Mouse (Mus musculus) forebrain, embryonic 15.5 days (tissue): Measurements from ENCODE around the gene Kdm1a. TPM values are rescaled to one million over a fixed set of nuclear protein-coding genes. Genes with fewer than 3 reads are reported as not detected.

Experiments
- ATAC-seq: fragments of 200-750 bp; cut with Nextera tagmentation; replicated peaks from 2 replicates; pipeline ENCODE4 v1.8.0; 2017; ENCODE audit warnings: mild to moderate bottlenecking, moderate TSS enrichment, moderate library complexity
- H3K27ac ChIP-seq: fragments of 300-500 bp; sonication (generic); replicated peaks from 2 replicates; pipeline ENCODE4 v1.5.1; 2015; ENCODE audit warnings: mild to moderate bottlenecking, inconsistent platforms
- H3K27me3 ChIP-seq: fragments of 300-500 bp; sonication (generic); 2 replicates; pipeline ENCODE4 v1.6.1; 2015; ENCODE audit warnings: inconsistent platforms
- H3K36me3 ChIP-seq: fragments of 300-500 bp; sonication (generic); 2 replicates; pipeline ENCODE4 v1.6.1; 2015; ENCODE audit warnings: mild to moderate bottlenecking, inconsistent platforms
- H3K4me1 ChIP-seq: fragments of 300-500 bp; sonication (generic); 2 replicates; pipeline ENCODE4 v1.6.1; 2015; ENCODE audit warnings: inconsistent platforms
- H3K4me2 ChIP-seq: fragments of 300-500 bp; sonication (generic); replicated peaks from 2 replicates; pipeline ENCODE4 v1.6.1; 2015; ENCODE audit warnings: mild to moderate bottlenecking, inconsistent platforms
- H3K4me3 ChIP-seq: fragments of 300-500 bp; sonication (generic); 2 replicates; pipeline ENCODE4 v1.5.1; 2015; ENCODE audit warnings: mild to moderate bottlenecking, inconsistent platforms
- H3K9ac ChIP-seq: fragments of 300-500 bp; sonication (generic); replicated peaks from 2 replicates; pipeline ENCODE4 v1.6.1; 2015; ENCODE audit warnings: mild to moderate bottlenecking, inconsistent platforms
- H3K9me3 ChIP-seq: fragments of 300-500 bp; sonication (generic); 2 replicates; pipeline ENCODE4 v1.6.1; 2016; ENCODE audit warnings: inconsistent platforms
- WGBS: fragments of 180-500 bp; shearing (Covaris S2); methylation state at CpG from one replicate; pipeline ENCODE4 v1.1.7; 2015; ENCODE audit warnings: mixed read lengths; 5-methylcytosine and 5-hydroxymethylcytosine counted together
- microRNA-seq: library from miRNA; unstranded; fragments of <30 nt; microRNA quantifications from one replicate; pipeline ENCODE4, GENCODE M21; 2016
- polyA plus RNA-seq: library from polyadenylated mRNA; unstranded; fragments of >200 nt; fragmentation: Nextera tagmentation; extraction: Ambion mirVana; gene quantifications from 2 replicates; pipeline ENCODE4 v1.2.1, GENCODE M21; 2015

The Kdm1a gene
- polyA plus RNA-seq, 1 experiment from 2014 or later, result 108 TPM

GRCm38 (mm10) chr4:136512905-136513304 lies 89.6 kb downstream of the Kdm1a start:
- no peaks in the 10 kb centered on the region for H3K27me3 ChIP-seq
- H3K4me3 ChIP-seq, result no peak overlapping the region
- H3K27ac ChIP-seq, result no peak overlapping the region
- H3K36me3 ChIP-seq, result no peaks in the 10 kb centered on the region
- no peak for ATAC-seq
- H3K4me2 ChIP-seq, result no peak overlapping the region
- 0 out of 2 replicates have a peak, but pooled peaks cover 3% of the 10 kb centered on the region for H3K4me1 ChIP-seq
- H3K9ac ChIP-seq, result no peak overlapping the region
- H3K9me3 ChIP-seq, result no peaks in the 10 kb centered on the region

- ATAC-seq, result no peak
- WGBS, result 41% methylated on average over 4 of the region's 4 CpGs
- H3K9ac ChIP-seq, result no peak overlapping the region
These were observed 90.8 kb downstream of the Kdm1a start for GRCm38 (mm10) chr4:136511708-136512107.

GRCm38 (mm10) chr4:136509857-136510256 lies 92.7 kb downstream of the Kdm1a start:
- Histone ChIP-seq H3K9ac (no peak overlapping the region), H3K4me2 (no peak overlapping the region), H3K27ac (no peak overlapping the region), H3K4me3 (no peak overlapping the region), H3K4me1 (0 out of 2 replicates have a peak, but pooled peaks cover 3% of the 10 kb centered on the region), H3K27me3 (no peaks in the 10 kb centered on the region), H3K9me3 (no peaks in the 10 kb centered on the region), H3K36me3 (no peaks in the 10 kb centered on the region)
- 86% methylated on average over 1 of the region's 1 CpGs for WGBS
- no peak for ATAC-seq

More at GRCm38 (mm10) chr4:136511708-136512107, 90.8 kb downstream of the Kdm1a start:
- no peak overlapping the region for H3K4me3 ChIP-seq
- no peaks in the 10 kb centered on the region for H3K27me3 ChIP-seq
- 0 out of 2 replicates have a peak, but pooled peaks cover 3% of the 10 kb centered on the region for H3K4me1 ChIP-seq
- no peaks in the 10 kb centered on the region for H3K36me3 ChIP-seq
- no peak overlapping the region for H3K27ac ChIP-seq
- H3K9me3 ChIP-seq, result no peaks in the 10 kb centered on the region
- H3K4me2 ChIP-seq, result no peak overlapping the region

GRCm38 (mm10) chr4:136505426-136506215 lies 96.9 kb downstream of the Kdm1a start:
- Histone ChIP-seq H3K4me1 (no peaks in the 10 kb centered on the region), H3K27ac (no peak overlapping the region), H3K36me3 (no peaks in the 10 kb centered on the region), H3K9me3 (no peaks in the 10 kb centered on the region), H3K9ac (no peak overlapping the region), H3K4me3 (no peak overlapping the region), H3K27me3 (no peaks in the 10 kb centered on the region), H3K4me2 (no peak overlapping the region)
- WGBS, result 63% methylated on average over 2 of the region's 2 CpGs
- no peak for ATAC-seq

Small RNA genes within 50 kb of the gene (microRNA-seq; reads per million reads assigned to microRNA genes)
- gene Gm22180, result not detected

Other genes with a start within 250 kb of the Kdm1a start
- 0.70 and 0.74 TPM in 2 replicates for gene Htr1d, start 179.2 kb downstream of the Kdm1a start, polyA plus RNA-seq
- gene 6030445D17Rik, start 140.5 kb downstream of the Kdm1a start, polyA plus RNA-seq, result 0.10 and 0.57 TPM in 2 replicates
- 62.1 and 69.8 TPM in 2 replicates for gene Luzp1, start 133.0 kb downstream of the Kdm1a start, polyA plus RNA-seq
- gene Tex46, start 7.7 kb upstream of the Kdm1a start, polyA plus RNA-seq, result not detected in 2 replicates
- 0.05 TPM in 1 of 2 replicates, not detected in the other for gene Lactbl1, start 19.9 kb upstream of the Kdm1a start, polyA plus RNA-seq
- gene Ephb2, start 233.3 kb upstream of the Kdm1a start, polyA plus RNA-seq, result 18.9 and 20.4 TPM in 2 replicates